Comparison of ENCODE assay signal across 28 mouse cellular contexts in the genomic region with DNA sequence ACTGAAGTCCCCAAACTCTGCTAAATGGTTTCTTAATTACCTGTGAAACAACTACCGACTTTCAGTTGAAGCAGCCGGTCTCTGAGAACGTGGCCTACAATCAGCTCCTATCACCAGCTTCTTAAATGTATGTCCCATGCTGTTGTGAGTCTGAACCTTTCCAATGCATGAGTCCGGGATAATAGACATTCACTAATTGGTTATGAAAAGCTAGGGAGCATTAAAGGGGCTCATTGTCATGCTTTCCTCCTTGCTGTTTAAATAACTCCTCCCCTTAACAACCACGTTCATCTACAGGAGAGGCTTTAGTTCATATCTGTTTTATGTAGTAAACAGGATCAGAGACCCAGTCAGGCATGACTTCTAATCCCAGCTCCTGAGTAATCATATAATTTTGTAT.
DNase-seq lines count a peak whose midpoint lies in the region; ATAC-seq lines count a peak whose summit lies in the region.
"Had no signal": no experiment of that assay in that cellular context is flagged by ENCODE, and none has a peak within 500 bp of the region (broad histone marks: within the 10 kb centered on the region; RNA-seq: fewer than 3 reads in every experiment).

No protein-coding gene starts in this region.

- H3K4me1 ChIP-seq in forebrain, embryonic 11.5 days (replicated peaks; ENCODE audit: control insufficient read depth, insufficient read depth, low read length): no peaks in the 10 kb centered on the region
- H3K4me1 ChIP-seq in forebrain, embryonic 10.5 days: peaks cover 10% of the 10 kb centered on the region
- H3K4me1 ChIP-seq in forebrain, embryonic 13.5 days: no peaks in the 10 kb centered on the region
- H3K4me1 ChIP-seq in forebrain, embryonic 15.5 days: no peaks in the 10 kb centered on the region
- H3K4me1 ChIP-seq in neural tube, embryonic 14.5 days (ENCODE audit: control insufficient read depth, insufficient read depth, low read length): no peaks in the 10 kb centered on the region
- H3K4me1 ChIP-seq: embryonic facial prominence, embryonic 13.5 days; embryonic facial prominence, embryonic 15.5 days had no signal

- no peak overlapping the region for H3K9ac ChIP-seq in forebrain, embryonic 11.5 days (ENCODE audit: low read length)
- no peak overlapping the region for H3K9ac ChIP-seq in forebrain, embryonic 13.5 days
- H3K9ac ChIP-seq in forebrain, embryonic 15.5 days (replicated peaks): no peak overlapping the region
- H3K9ac ChIP-seq in neural tube, embryonic 14.5 days (replicated peaks; ENCODE audit: low read depth, low read length): no peak overlapping the region
- H3K9ac ChIP-seq: embryonic facial prominence, embryonic 13.5 days; embryonic facial prominence, embryonic 15.5 days had no signal

- no peak overlapping the region for H3K4me3 ChIP-seq in forebrain, embryonic 11.5 days (ENCODE audit: low read depth, low read length)
- no peak overlapping the region for H3K4me3 ChIP-seq in forebrain, embryonic 10.5 days
- no peak overlapping the region for H3K4me3 ChIP-seq in forebrain, embryonic 13.5 days
- no peak overlapping the region for H3K4me3 ChIP-seq in forebrain, embryonic 15.5 days
- no peak overlapping the region for H3K4me3 ChIP-seq in neural tube, embryonic 14.5 days (ENCODE audit: low read depth, low read length)
- H3K4me3 ChIP-seq: embryonic facial prominence, embryonic 13.5 days; embryonic facial prominence, embryonic 15.5 days; erythroblast, embryonic 14.5 days had no signal

- 26% methylated on average over 5 of the region's 5 CpGs for WGBS in forebrain, embryonic 11.5 days
- WGBS in forebrain, embryonic 10.5 days: 40% methylated on average over 5 of the region's 5 CpGs
- 3% methylated on average over 5 of the region's 5 CpGs for WGBS in forebrain, embryonic 13.5 days
- 5% methylated on average over 5 of the region's 5 CpGs for WGBS in forebrain, embryonic 15.5 days
- WGBS in neural tube, embryonic 14.5 days: 38% methylated on average over 5 of the region's 5 CpGs

- peak; percentile 87 for ATAC-seq in forebrain, embryonic 11.5 days (replicated peaks; ENCODE audit: low FRiP score)
- ATAC-seq in forebrain, embryonic 13.5 days: peak; percentile 51; the same call in 1 of the 2 replicates
- ATAC-seq in forebrain, embryonic 15.5 days (replicated peaks): no peak
- peak; percentile 46; the same call in 1 of the 2 replicates for ATAC-seq in neural tube, embryonic 14.5 days (ENCODE audit: low read depth)
- ATAC-seq in inflammation-experienced regulatory T-cells, adult 6 months: no peak
- ATAC-seq: activated CD4-positive, CD25-positive, alpha-beta regulatory T cell, adult 4 months; CD4-positive, CD25-positive, alpha-beta regulatory T cell, adult 4 months; forebrain, embryonic 14.5 days; Patski had no signal

- no peaks in the 10 kb centered on the region for H3K9me3 ChIP-seq in forebrain, embryonic 11.5 days (ENCODE audit: control insufficient read depth, low read length)
- no peaks in the 10 kb centered on the region for H3K9me3 ChIP-seq in forebrain, embryonic 10.5 days
- H3K9me3 ChIP-seq in forebrain, embryonic 13.5 days (replicated peaks): no peaks in the 10 kb centered on the region
- H3K9me3 ChIP-seq in forebrain, embryonic 15.5 days: no peaks in the 10 kb centered on the region
- H3K9me3 ChIP-seq in neural tube, embryonic 14.5 days (ENCODE audit: control insufficient read depth, low read length): no peaks in the 10 kb centered on the region
- H3K9me3 ChIP-seq: embryonic facial prominence, embryonic 13.5 days; embryonic facial prominence, embryonic 15.5 days; G1E had no signal

- no peaks in the 10 kb centered on the region for H3K36me3 ChIP-seq in forebrain, embryonic 11.5 days (ENCODE audit: control insufficient read depth, insufficient read depth, low read length)
- H3K36me3 ChIP-seq in forebrain, embryonic 10.5 days (replicated peaks): no peaks in the 10 kb centered on the region
- no peaks in the 10 kb centered on the region for H3K36me3 ChIP-seq in forebrain, embryonic 13.5 days (ENCODE audit: poor library complexity, severe bottlenecking)
- no peaks in the 10 kb centered on the region for H3K36me3 ChIP-seq in forebrain, embryonic 15.5 days
- H3K36me3 ChIP-seq in neural tube, embryonic 14.5 days (ENCODE audit: control insufficient read depth, insufficient read depth, low read length): no peaks in the 10 kb centered on the region
- H3K36me3 ChIP-seq: embryonic facial prominence, embryonic 13.5 days; embryonic facial prominence, embryonic 15.5 days; G1E had no signal

- no peaks in the 10 kb centered on the region for H3K27me3 ChIP-seq in forebrain, embryonic 11.5 days (ENCODE audit: control insufficient read depth, insufficient read depth, low read length)
- H3K27me3 ChIP-seq in forebrain, embryonic 10.5 days (ENCODE audit: poor library complexity, severe bottlenecking): no peaks in the 10 kb centered on the region
- H3K27me3 ChIP-seq in forebrain, embryonic 13.5 days: no peaks in the 10 kb centered on the region
- H3K27me3 ChIP-seq in forebrain, embryonic 15.5 days: no peaks in the 10 kb centered on the region
- H3K27me3 ChIP-seq in neural tube, embryonic 14.5 days (ENCODE audit: control insufficient read depth, insufficient read depth, low read length): no peaks in the 10 kb centered on the region
- H3K27me3 ChIP-seq: CH12.LX; embryonic facial prominence, embryonic 13.5 days; embryonic facial prominence, embryonic 15.5 days; Patski had no signal

- H3K27ac ChIP-seq in forebrain, embryonic 11.5 days (ENCODE audit: low read depth, low read length): no peak overlapping the region
- H3K27ac ChIP-seq in forebrain, embryonic 10.5 days: no peak overlapping the region
- no peak overlapping the region for H3K27ac ChIP-seq in forebrain, embryonic 13.5 days
- no peak overlapping the region for H3K27ac ChIP-seq in forebrain, embryonic 15.5 days (replicated peaks)
- no peak overlapping the region for H3K27ac ChIP-seq in neural tube, embryonic 14.5 days (ENCODE audit: low read depth, low read length)
- H3K27ac ChIP-seq: embryonic facial prominence, embryonic 13.5 days; embryonic facial prominence, embryonic 15.5 days had no signal

- DNase-seq in forebrain, embryonic 11.5 days (ENCODE audit: low spot score): no peak
- DNase-seq in forebrain, embryonic 10.5 days (ENCODE audit: extremely low spot score, low spot score): no peak
- no peak for DNase-seq in neural tube, embryonic 10.5 days (ENCODE audit: extremely low spot score, low spot score)
- peak; percentile 76 for DNase-seq in retina, postnatal 1 day
- DNase-seq: adrenal gland, adult 8-10 months; adrenal gland, postnatal 14 days; adrenal gland, postnatal 36 days; B cell, adult 2 months; cerebellum, adult 11 months; cerebellum, adult 18-20 months; cerebellum, adult 8-10 months; cerebellum, adult 9-11 months; cerebellum, postnatal 14 days; cerebellum, postnatal 36 days; embryo, embryonic 11 days had no signal

- H3K4me2 ChIP-seq in forebrain, embryonic 11.5 days (ENCODE audit: low read depth, low read length, severe bottlenecking): no peak overlapping the region
- no peak overlapping the region for H3K4me2 ChIP-seq in forebrain, embryonic 13.5 days
- H3K4me2 ChIP-seq in forebrain, embryonic 15.5 days (replicated peaks): no peak overlapping the region
- H3K4me2 ChIP-seq in neural tube, embryonic 14.5 days (ENCODE audit: low read depth, low read length): no peak overlapping the region
- H3K4me2 ChIP-seq: embryonic facial prominence, embryonic 13.5 days; embryonic facial prominence, embryonic 15.5 days had no signal

Comparison
In these comparisons a context has a peak if more than half of its experiments do, and no peak if none do; other contexts are left out.
1. ATAC-seq: peak in forebrain, embryonic 11.5 days (single experiment), forebrain, embryonic 13.5 days (single experiment) and neural tube, embryonic 14.5 days (single experiment); none in forebrain, embryonic 15.5 days (single experiment) and inflammation-experienced regulatory T-cells, adult 6 months (single experiment).